In the genomic region with DNA sequence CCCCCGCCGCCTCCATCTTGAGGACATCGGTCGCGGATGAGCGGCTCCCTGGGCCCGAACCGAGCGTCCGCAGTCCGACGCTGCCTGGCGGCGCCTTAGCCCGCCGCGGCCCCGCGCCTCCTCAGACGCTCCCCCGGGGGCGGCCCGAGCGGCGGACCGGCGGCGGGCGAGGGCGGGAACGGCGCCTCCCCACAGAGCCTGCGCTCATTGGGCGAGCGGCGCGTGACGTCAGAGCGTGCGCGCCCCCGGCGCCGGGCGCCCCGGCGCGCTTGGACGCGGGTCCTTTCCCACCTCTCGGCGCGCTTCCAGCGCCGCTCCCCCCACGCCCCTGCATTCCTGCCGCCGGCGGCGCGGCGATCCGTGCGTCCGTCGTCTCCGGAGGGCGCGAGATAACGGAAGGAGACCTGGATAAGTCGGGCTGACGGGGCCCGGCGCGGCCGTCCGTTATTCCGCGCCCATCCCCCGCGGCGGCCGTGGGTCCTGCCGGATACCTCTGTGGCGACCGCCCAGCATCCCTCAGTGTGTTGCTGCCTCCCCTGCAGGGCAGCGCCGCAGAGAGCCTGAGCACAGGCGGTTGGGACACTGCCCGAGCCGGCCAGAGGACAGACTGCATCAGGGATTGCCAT, we compare ENCODE assay signal across 8 mouse cellular contexts. TPM values are rescaled to one million over a fixed set of nuclear protein-coding genes. Genes with fewer than 3 reads are reported as not detected.
DNase-seq lines count a peak whose midpoint lies in the region; ATAC-seq lines count a peak whose summit lies in the region.

Pdzd8 (minus strand) TSS at position 123 of the 626 bp plus-strand sequence.

- peak within 1 kb of the TSS; percentile 92 for H3K27ac ChIP-seq in intestine, embryonic 16.5 days (ENCODE audit: low read length)
- H3K27ac ChIP-seq in midbrain, embryonic 10.5 days (replicated peaks) = peak within 1 kb of the TSS; percentile 96

- H3K4me2 ChIP-seq in intestine, embryonic 16.5 days (ENCODE audit: low read depth, low read length) = peak within 1 kb of the TSS; percentile 95

- peak; percentile 96 for ATAC-seq in intestine, embryonic 16.5 days

- no peaks in the 10 kb centered on the region for H3K9me3 ChIP-seq in intestine, embryonic 16.5 days (ENCODE audit: control insufficient read depth, low read length)
- H3K9me3 ChIP-seq in midbrain, embryonic 10.5 days (replicated peaks) = no peaks in the 10 kb centered on the region

- WGBS in intestine, embryonic 16.5 days = under 1% methylated on average over 81 of the region's 91 CpGs
- under 1% methylated on average over 91 of the region's 91 CpGs for WGBS in midbrain, embryonic 10.5 days

- peak; percentile 79 for DNase-seq in adrenal gland, adult 8-10 months
- DNase-seq in embryo, embryonic 9.5 days (ENCODE audit: extremely low spot score) = peak; percentile 92
- DNase-seq in gastrocnemius, postnatal 4 days (ENCODE audit: low spot score in 2 of 2) = peak; percentile 83 to 90
- peak; percentile 91 to 95 for DNase-seq in left cerebral cortex, postnatal 36 days (ENCODE audit: low spot score in 2 of 2)
- DNase-seq in midbrain, embryonic 10.5 days (ENCODE audit: low spot score) = peak; percentile 90
- DNase-seq in right cerebral cortex, postnatal 36 days (ENCODE audit: low spot score in 2 of 2) = peak; percentile 83 to 84
- DNase-seq in urinary bladder, postnatal 4 days (ENCODE audit: low spot score in 2 of 2) = peak; percentile 89 to 90

- no peaks in the 10 kb centered on the region for H3K36me3 ChIP-seq in intestine, embryonic 16.5 days (ENCODE audit: control insufficient read depth, insufficient read depth, low read length)
- no peaks in the 10 kb centered on the region for H3K36me3 ChIP-seq in midbrain, embryonic 10.5 days

- H3K4me1 ChIP-seq in intestine, embryonic 16.5 days (ENCODE audit: control insufficient read depth, insufficient read depth, low read length) = peaks cover 15% of the 10 kb centered on the region
- H3K4me1 ChIP-seq in midbrain, embryonic 10.5 days = peaks cover 54% of the 10 kb centered on the region

- peak within 1 kb of the TSS; percentile 90 for H3K4me3 ChIP-seq in intestine, embryonic 16.5 days (ENCODE audit: low read length)
- H3K4me3 ChIP-seq in midbrain, embryonic 10.5 days = peak within 1 kb of the TSS; percentile 90

- intact Hi-C loops in left cerebral cortex, postnatal 36 days (cut with DNase I) = no loop called here

- peak within 1 kb of the TSS; percentile 85 for H3K9ac ChIP-seq in intestine, embryonic 16.5 days (ENCODE audit: low read depth, low read length)

- H3K27me3 ChIP-seq in intestine, embryonic 16.5 days (replicated peaks; ENCODE audit: control insufficient read depth, insufficient read depth, low read length) = no peaks in the 10 kb centered on the region
- H3K27me3 ChIP-seq in midbrain, embryonic 10.5 days (ENCODE audit: low read depth, poor library complexity, severe bottlenecking) = peaks cover 4% of the 10 kb centered on the region; the same call in 1 of the 2 replicates

RNA-seq across cellular contexts. Expression of gene Pdzd8, which starts in this region (rescaled TPM):
- total RNA-seq in adrenal gland, adult 8-10 months (2022) = 10 to 100 TPM; 31.1 to 37.7 (median 35.6) TPM
- 10 to 100 TPM; 24.6 to 26.7 TPM for total RNA-seq in gastrocnemius, postnatal 4 days (2021)
- polyA plus RNA-seq in intestine, embryonic 16.5 days (2015; fragmentation: Nextera tagmentation; extraction: Ambion mirVana) = 5.9 and 6.9 TPM in 2 replicates
- 10 to 100 TPM; 56.4 to 60.2 TPM for total RNA-seq in left cerebral cortex, postnatal 36 days (2021)
- 8.1 and 8.5 TPM in 2 replicates for polyA plus RNA-seq in midbrain, embryonic 10.5 days (2016; fragmentation: Nextera tagmentation; extraction: Ambion mirVana)

Comparison
In these comparisons a context has a peak if more than half of its experiments do, and no peak if none do; other contexts are left out.
1. Peak in every context shown above with its lines: DNase-seq, ATAC-seq, H3K4me3 ChIP-seq and H3K27ac ChIP-seq.